Mouse (Mus musculus) c-Kit-positive CD71-negative TER-119-negative erythroid progenitor cells, embryonic 14.5 days (primary cell): Measurements from ENCODE around the gene Chl1.

Experiments used
- DNase-seq: peaks from one replicate; pipeline ENCODE4 v3.0.0-alpha.2; 2013; ENCODE audit warnings: low read depth

Gene Chl1

DNA sequence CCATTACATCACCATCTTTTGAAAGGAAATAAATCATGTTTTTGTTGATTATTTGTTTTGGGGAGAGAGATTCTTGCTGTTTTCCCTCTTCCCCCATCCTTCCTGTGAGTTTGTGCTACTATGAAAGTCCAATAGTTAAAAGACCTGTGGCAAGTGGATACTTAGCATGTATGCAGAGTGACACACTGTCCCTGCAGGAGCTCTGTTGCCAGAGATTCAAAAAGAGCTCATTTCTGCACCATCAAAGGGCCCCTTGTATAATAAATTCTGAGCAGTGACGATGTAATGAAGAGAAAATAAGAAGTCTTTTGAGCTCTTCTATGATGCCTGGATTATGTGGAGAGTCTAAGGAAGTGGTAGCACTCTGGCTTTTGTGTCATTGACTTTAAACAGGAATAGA, 33.4 kb downstream of the Chl1 start:
- DNase-seq: no peak

DNA sequence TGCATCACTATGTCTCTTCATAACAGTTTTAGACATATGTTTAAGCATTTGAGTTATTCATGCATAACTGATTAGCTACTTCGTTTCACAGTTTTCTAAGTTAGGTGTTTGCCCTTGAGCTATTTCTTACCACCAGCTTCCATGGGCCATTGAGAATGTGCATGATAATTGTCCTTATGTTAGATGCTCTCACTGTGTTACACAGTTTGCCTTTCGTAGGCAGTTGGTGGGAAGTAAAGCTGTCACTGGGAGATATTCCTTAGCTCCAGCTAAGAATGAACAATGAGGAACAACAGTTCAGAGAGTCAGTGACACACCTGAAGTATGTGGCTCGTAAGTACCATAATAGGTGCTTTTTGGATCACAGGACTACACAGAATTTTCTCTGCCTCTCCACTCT, 35.9 kb downstream of the Chl1 start:
- no peak for DNase-seq

DNA sequence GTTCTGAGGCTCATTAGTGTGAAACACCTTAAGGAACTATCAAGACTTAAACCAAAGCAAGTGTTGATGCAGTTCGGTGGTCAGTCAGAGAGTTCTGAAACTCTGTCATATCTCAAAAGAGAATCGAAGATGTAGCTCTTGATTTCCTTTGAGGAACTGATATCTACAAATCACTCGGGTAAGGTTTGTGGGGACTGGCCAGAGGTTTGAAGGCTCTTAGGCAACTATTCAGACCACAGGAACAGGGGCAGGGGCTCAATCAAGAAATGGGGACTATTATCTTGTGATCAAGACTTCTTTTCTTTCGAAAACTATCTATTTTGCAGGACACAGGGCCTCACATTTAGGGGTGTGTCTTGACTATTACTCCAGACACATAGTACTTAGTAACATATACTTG, 39.5 kb downstream of the Chl1 start:
- DNase-seq: no peak

DNA sequence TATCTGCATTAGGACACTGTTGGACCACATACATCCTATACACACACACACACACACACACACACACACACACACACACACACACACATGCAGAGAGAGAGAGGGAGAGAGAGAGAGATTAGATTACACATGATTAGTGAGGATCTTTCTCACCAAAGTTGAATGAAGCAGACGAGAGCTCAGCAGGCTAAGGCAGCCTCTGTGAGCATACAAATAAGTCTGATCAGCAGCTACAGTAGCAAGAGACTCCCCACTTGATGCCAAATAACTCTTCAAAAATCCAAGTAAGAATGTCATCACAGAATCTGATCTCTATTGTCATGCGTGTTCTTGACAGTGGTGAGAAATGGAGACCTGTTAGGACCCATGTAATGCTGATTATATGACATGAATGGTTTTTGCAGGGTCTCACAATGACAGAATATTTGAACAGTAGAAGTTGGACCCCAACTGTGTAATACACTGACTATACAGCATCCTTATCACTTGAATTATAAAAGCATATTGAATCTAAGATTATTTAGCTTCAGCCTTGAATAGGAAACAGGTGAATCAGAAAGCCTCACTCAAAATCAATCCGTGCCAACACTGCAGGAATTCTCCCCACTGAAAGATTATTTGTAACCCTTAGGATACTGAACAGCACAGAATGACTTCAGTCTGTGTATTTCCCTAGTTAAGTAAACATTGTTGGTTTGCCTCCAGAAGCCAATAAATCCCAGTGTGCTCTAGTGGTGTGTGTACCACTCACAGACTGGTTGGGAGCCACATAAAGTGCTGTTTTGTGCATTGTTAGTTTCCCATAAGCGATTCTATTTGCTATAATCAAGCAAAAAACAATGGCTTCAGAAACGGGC, 47.9 kb downstream of the Chl1 start:
- DNase-seq: no peak

DNA sequence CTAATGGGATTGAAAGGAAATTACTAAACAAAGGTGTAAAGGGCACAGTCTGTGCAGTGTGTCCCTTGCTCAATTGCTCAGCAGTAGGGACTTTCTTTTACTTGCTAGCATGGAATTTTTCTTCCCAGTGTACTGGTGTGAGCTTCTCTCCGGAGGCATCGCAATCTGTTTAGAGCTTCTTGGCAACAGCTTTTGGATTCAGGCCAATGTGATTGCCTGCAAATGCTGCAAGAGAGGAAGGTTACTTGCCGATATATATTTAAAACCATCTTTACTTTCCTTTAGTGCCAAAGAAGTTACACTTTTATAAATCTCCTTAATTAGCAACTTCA, 48.5 kb downstream of the Chl1 start:
- DNase-seq: no peak

DNA sequence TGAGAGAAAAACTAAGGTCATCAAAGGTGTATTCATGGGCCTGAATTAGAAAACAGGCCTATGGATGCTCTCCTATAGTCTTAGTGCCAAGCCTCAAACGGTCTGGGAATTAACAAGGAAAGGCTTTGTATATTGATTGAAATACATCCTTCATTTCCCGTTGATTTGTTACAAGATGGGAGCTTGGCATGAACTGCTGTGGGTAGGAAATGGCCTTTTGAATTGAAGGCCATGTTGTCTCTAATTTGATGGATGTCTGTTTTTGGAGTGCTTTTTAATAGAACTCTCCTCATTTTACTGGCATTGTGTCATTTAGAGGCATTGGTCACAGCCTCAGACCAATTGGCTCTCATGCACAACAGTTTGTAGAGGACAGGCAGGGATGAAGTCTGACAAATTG, 49.0 kb downstream of the Chl1 start:
- no peak for DNase-seq

DNA sequence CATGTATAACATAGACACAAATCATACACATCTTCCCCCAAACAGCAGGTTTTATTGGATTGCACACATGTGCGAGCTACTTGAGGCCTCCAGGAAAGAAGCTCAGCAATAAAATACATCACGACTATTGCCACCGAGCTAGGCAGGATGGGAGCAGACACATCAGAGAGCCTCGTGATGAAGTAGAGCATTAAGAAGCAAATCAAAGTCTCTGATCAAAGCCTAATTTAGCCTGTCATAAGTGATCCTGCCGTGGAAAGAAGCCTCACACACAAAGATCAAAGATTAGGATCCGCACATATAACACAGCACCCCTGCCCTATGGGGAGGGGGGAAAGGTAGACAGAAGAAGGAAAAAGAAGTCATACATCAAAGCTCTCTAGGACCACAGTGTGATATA, 54.4 kb downstream of the Chl1 start:
- DNase-seq: no peak

DNA sequence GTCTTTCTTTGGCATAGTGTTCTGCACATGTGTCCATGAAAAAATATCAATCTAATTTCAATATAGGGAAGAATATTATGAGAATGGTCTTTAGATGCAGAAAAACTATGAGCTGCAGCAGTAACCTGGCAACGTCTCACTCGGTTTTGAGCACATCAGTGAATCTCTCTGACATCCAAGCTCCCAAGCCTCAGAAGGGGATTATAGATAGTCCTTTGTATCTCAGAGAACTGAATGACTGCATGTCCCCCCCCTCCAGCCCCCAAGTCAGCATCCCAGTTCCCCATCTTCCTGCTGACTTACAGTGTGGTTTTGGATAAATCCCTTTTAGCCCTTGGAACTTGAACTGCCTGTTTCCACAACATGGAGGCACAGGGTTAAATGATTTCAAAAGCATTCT, 56.9 kb downstream of the Chl1 start:
- no peak for DNase-seq

DNA sequence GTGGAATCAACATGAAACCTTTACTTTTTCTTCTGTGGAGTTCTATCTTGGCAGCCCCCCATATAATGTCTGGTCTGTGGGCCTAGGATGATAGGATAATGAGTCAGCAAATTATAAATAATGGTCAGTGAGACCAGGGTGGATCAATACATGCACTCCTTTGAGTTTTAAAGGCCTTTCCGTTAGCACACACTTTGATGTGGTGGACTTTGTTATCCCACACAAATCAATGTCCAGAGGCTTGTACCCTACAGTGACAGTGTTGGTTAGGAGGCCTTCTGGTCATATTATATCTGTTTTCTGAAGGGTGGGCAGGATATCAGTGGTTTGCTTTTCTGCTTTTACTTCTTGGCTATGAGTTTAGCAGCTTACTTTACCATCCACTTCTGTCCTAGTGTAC, 62.3 kb downstream of the Chl1 start:
- no peak for DNase-seq

DNA sequence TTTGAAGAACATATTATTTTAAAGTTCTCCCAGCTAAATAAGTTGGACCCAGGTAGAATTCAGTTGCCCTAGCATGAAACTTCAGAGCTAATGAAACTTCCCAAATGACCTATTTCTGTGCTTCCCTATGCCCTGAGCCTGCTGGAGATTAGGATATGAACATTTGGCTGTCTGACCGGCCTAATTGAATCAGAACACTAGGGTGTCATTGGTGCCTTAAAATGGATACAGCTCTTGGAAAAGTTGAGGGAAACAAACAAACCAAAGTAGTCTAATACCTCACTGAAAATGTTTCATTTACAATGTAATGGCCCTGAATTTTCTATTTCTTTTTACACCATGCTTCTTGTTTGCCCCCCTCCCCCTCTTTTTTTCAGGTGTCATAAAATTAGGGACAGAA, 73.8 kb downstream of the Chl1 start:
- DNase-seq: no peak

DNA sequence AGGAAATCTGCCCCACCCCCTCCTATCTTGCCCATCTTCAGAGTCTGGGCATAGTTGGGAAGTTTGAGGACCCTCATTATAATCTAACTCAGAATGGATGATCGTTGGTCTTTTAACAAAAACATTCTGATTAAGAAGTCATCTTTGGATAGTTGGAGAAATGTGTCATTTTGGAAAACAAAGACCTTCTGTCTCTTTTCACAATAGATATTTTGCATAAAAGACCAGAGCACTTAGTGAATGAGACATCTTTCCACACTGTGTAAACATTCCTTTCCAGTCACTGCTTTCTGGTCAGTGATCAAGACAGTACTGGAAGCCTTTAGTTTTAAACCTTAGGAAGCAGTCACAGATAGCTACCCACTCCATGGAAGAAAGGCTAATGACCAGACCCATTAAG, 75.3 kb downstream of the Chl1 start:
- DNase-seq: no peak

DNA sequence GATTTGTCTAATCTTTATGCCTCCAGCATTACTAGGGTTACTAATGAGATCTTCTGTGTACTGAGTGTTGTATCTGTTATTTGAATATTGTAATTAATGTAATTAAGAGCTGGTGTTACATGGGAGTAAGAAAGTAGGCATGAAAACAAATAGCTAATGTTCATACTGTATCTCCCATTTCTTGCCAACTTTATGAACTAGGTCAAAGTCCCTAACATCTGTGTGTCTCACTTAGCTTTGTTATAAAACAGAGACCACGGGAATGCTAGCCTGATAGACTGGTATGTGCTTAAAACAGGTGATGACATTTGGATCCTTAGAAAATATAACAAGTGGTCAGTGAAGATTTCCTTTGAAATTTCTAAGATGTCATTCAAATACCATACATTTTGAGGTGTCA, 75.7 kb downstream of the Chl1 start:
- no peak for DNase-seq

DNA sequence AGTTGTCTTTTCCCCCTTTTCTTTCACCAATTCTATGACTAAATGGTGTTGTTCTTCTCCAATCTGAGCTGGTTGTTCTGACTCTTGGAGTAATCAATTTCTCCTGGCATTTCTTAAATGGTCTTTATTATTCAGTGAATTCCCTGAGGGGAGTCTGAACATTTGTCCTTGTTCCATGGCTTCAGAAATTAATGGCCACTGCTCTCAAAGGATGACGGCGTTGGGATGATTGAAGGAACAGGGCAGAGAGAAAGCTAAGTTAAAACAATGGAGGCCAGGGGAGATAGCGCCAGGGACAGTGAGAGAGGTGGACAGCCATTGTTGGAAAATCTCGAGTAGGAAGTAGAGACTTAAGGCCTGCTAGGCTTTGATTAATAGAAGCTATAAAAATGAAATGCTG, 91.7 kb downstream of the Chl1 start:
- no peak for DNase-seq

DNA sequence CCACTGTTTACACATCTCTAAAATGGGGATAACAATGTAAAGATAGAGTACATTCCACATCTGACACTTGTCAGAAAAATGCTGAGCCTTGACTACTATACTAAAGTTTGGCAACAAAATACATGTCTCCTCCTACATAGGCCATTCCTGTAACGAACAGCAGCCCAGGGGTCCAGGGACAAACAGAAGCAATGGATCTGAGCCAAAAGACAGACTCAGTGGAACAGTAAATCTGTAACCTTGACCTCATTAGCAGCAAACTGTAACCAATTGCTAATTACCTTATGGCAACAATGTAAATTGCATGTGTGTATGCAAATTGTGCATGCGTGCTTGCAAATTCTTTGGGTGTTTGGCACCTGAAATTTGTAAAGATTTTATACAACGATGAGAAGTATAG, 100.3 kb downstream of the Chl1 start:
- no peak for DNase-seq

DNA sequence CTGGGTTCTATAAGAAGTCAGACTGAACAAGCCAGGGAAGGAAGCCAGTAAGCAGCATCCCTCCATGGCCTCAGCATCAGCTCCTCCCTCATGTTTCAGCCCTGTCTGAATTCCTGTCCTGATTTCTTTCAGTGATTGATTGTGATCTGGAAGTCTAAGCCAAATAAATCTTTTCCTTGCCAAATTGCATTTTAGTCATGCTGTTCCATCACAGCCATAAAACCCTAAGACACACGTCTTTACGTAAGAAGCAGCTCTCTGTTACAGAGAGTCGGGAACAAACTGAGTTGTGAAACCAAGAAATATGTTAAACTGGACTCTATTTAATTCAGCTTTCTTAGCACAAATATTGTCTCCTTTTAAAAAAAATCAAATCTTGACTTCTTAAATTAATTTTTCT, 102.2 kb downstream of the Chl1 start:
- no peak for DNase-seq

DNA sequence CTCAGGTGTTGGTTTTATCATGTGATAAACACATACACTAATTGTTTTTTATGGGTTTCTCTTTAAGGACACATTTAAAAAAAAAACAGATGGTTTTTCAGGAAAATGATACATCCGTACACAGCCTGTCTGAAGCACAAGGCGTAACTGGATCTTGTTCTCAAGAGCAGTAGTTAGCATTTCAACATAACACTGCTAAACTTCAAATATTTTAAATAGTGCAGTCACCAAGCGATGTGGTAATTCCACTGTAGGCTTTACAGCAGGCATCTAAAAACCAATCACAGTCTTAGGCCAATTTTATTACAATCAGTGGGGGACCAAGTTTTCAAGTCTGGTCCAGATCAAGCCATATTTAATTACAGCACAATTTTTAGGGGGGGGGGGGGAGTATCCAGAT, 103.3 kb downstream of the Chl1 start:
- DNase-seq: no peak

DNA sequence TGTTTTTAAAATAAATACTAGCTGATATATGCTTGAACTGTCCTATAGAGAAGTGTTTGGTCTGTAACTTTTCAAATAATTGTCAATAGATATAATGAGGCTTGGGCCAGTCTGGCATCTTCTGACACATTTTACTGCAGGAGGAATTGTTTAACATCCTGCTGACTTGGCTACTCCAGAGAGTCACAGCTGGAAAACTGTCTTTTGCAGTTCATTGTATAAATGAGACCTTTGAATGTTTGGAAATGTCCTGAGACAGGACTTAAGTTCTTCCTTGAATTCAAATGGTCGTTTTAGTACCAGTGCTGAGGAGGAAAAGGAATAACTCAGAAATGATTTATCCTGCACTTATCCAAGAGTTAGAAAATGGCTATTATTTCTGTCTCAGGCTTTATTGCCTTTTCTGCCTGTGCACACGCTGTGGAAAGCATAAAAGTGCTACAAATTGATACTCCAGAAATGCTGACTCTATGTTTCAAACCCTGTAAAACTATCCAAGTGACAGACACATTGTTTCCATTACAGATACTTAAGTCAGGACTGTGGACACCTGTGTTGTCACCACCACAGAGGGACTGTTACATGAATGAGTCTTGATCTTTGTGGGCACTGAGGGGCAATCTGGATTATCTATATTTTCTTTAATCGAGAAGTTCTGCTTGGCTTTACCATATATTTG, 105.7 kb downstream of the Chl1 start:
- no peak for DNase-seq

DNA sequence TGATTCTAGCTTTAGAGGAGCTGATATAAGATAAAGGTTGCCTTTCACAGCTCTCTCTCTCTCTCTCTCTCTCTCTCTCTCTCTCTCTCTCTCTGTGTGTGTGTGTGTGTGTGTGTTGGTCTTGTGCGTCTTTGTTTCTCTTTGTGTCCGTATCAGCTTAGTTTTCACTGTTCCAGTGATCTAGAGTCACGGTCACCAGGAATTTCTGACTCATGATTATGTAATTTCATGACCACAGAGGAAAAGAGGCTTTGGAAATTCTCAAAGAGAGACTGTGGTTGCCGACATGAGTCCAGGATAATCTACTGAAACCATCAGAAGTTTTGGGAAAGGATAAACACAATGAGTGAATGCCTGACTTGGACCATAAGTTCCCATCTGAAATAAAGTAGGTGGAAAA, 110.5 kb downstream of the Chl1 start:
- no peak for DNase-seq

DNA sequence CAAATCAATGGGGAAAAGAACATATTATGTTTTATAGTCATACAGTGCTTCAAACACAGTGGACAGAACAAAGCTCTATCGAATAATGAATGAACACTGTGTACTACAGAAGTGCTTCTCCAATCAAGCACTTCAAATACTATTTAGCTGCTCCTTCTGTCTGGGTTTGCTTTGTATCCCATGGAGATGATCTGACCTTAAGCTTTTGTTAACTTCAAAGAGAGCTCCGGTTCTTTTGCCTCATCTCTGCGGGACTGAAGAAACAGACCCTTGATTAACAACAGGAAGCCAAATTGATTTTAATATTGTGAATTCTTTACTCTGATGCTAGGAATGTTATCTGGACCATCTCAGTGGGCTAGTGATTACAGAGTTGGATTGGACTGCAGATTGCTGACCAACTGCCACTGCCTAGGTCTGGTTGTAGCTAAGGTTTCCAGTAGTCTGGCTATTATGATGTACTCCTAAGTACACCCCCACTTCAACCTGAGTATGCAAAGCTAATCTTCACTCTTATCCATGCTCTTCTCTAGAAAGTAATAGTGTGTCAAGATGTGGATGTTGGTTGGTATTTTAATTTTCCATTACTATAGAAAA, 111.8 kb downstream of the Chl1 start:
- no peak for DNase-seq

DNA sequence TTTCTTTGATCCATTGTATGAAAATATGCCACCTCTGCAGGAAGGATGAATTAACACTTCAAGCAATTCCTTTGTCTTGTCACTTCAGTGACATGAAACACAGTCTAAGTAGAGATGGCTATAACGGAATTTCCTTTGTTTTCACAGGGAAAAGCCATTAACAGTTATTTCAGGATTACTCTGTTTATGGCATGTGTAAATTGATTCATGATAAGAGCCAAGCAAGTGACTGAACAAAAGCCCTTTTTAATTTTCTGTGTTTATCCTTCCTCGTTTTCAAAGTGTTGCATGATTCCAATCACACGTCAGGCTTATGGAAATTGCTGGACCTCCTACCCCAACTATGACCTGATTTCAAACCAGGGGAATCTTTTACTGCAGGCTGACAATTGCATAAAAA, 122.5 kb downstream of the Chl1 start:
- DNase-seq: no peak

DNA sequence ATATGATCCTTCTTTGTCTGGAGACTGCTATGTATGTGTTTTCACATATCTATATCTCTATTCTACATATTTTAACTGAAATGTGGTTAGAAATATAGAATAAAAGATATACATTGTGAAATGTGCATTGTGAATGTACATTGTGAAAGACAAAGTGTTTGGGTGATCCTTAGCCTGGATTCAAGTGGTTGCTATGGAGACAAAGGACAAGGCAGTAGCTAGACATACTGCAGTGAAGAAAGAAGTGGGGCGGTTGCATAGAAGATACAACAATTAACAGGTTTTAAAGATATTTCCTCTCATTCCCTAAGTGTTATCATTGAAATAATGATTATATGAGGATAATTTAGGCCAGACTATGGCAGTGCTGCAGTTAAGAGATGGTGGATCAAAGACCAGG, 146.4 kb downstream of the Chl1 start:
- no peak for DNase-seq

DNA sequence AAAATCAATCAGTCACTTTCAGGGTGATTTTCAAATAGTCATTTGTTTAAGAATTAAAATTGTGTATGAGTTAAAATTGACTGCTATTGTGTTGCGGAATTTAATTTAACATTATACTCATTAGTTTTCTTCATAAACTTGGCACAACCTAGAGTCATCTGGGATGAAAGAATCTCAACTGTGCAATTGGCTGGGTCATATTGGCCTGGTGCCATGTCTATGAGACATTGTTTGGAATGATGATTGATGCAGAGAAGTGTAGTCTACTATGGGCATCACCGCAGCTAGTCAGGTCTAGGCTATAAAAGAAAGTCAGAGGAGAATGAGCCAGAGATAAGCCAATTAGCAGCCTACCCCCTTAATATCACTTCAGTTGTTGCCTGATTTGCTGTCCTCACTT, 148.8 kb downstream of the Chl1 start:
- DNase-seq: no peak

DNA sequence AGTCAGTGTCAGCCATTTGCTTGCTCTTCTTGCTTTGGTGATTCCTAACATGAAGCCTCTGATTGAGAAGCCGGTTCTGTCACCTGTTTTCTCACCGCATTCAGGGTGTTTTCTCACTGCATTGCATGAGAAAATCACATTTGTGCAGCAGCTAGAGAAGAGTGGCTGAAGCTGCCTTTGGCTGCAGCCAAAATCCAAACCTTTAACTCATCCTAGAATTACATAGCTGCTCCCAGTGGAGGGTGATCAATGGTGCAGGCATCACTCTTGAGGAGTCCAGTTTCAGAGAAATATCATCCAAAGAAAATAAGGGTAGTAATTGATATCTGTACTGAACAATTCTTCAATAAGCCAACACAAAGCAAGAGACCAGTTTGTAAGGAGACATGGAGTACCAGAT, 154.8 kb downstream of the Chl1 start:
- DNase-seq: no peak
